ENCODE assay signal across 9 mouse cellular contexts in genomic region chr15:64446411-64447072, GRCm38 (mm10).
DNase-seq lines count a peak whose midpoint lies in the region; ATAC-seq and TF ChIP-seq lines count a peak whose summit lies in the region.
"Had no signal": no experiment of that assay in that cellular context is flagged by ENCODE, and none has a peak within 500 bp of the region (broad histone marks: within the 10 kb centered on the region; RNA-seq: fewer than 3 reads in every experiment).

No protein-coding gene starts in this region.

- no peak for TF ChIP-seq EP300 in liver, postnatal 0 days (IDR thresholded peaks at IDR 0.05; ENCODE audit: low read depth)

- no peaks in the 10 kb centered on the region for H3K36me3 ChIP-seq in liver, postnatal 0 days (replicated peaks; ENCODE audit: insufficient read depth, low read length)
- H3K36me3 ChIP-seq in liver, embryonic 12.5 days = no peaks in the 10 kb centered on the region
- H3K36me3 ChIP-seq: limb, embryonic 13.5 days had no signal

- WGBS in liver, postnatal 0 days (ENCODE audit: insufficient replicate concordance) = 74% methylated on average over 9 of the region's 9 CpGs
- 71% methylated on average over 9 of the region's 9 CpGs for WGBS in liver, embryonic 12.5 days (ENCODE audit: insufficient replicate concordance)

- DNase-seq in cerebellum, postnatal 14 days = peak; percentile 65 to 71
- DNase-seq in liver, postnatal 0 days = peak; percentile 17
- DNase-seq in layer of hippocampus, postnatal 10 days (ENCODE audit: low spot score in 2 of 2) = peak; percentile 19 to 22
- DNase-seq in right cerebral cortex, postnatal 25 days = peak; percentile 35
- no peak for DNase-seq in testis, postnatal 10 days (ENCODE audit: low spot score)
- no peak for DNase-seq in heart, postnatal 36 days

- no peak for ATAC-seq in cerebellum, adult (ENCODE audit: insufficient number of reproducible peaks, low FRiP score, low TSS enrichment)
- no peak for ATAC-seq in liver, postnatal 0 days
- ATAC-seq in liver, embryonic 12.5 days = no peak

- no peak overlapping the region for H3K4me3 ChIP-seq in liver, postnatal 0 days (ENCODE audit: low read depth, low read length)
- H3K4me3 ChIP-seq in liver, embryonic 12.5 days = no peak overlapping the region
- H3K4me3 ChIP-seq: limb, embryonic 13.5 days had no signal

- no peak overlapping the region for H3K4me2 ChIP-seq in liver, postnatal 0 days (ENCODE audit: low read depth, low read length)
- H3K4me2 ChIP-seq in liver, embryonic 12.5 days = no peak overlapping the region
- H3K4me2 ChIP-seq: limb, embryonic 13.5 days had no signal

- no peak for TF ChIP-seq CTCF in liver, postnatal 0 days (IDR thresholded peaks at IDR 0.05; ENCODE audit: low read depth)

- H3K27ac ChIP-seq in liver, postnatal 0 days (ENCODE audit: low read depth) = no peak overlapping the region
- H3K27ac ChIP-seq in liver, embryonic 12.5 days = no peak overlapping the region
- H3K27ac ChIP-seq: limb, embryonic 13.5 days had no signal

- no peaks in the 10 kb centered on the region for H3K9me3 ChIP-seq in liver, postnatal 0 days (ENCODE audit: low read length)
- no peaks in the 10 kb centered on the region for H3K9me3 ChIP-seq in liver, embryonic 12.5 days (replicated peaks)
- H3K9me3 ChIP-seq: limb, embryonic 13.5 days had no signal

- peaks cover 2% of the 10 kb centered on the region; the same call in 1 of the 2 replicates for H3K4me1 ChIP-seq in liver, postnatal 0 days (ENCODE audit: insufficient read depth)
- no peaks in the 10 kb centered on the region for H3K4me1 ChIP-seq in liver, embryonic 12.5 days
- H3K4me1 ChIP-seq: limb, embryonic 13.5 days had no signal

- intact Hi-C loops in heart, postnatal 36 days (cut with DNase I) = no loop called here

- no peak overlapping the region for H3K9ac ChIP-seq in liver, postnatal 0 days (replicated peaks)
- no peak overlapping the region for H3K9ac ChIP-seq in liver, embryonic 12.5 days
- H3K9ac ChIP-seq: limb, embryonic 13.5 days had no signal

- no peaks in the 10 kb centered on the region for H3K27me3 ChIP-seq in liver, postnatal 0 days (ENCODE audit: insufficient read depth, low read length)
- no peaks in the 10 kb centered on the region for H3K27me3 ChIP-seq in liver, embryonic 12.5 days (replicated peaks)
- H3K27me3 ChIP-seq: limb, embryonic 13.5 days had no signal

Comparison
In these comparisons a context has a peak if more than half of its experiments do, and no peak if none do; other contexts are left out.
1. DNase-seq: peak in cerebellum, postnatal 14 days (2 of 2), liver, postnatal 0 days (single experiment), layer of hippocampus, postnatal 10 days (2 of 2) and right cerebral cortex, postnatal 25 days (single experiment); none in testis, postnatal 10 days (single experiment) and heart, postnatal 36 days (0 of 2).